Mouse (Mus musculus) liver, adult (tissue): Measurements from ENCODE around the gene Brd3.
A peak's percentile ranks its signal among the peaks of the same experiment; 100 is the strongest.

Source experiments
- GATA4 ChIP-seq: IDR thresholded peaks from 2 replicates; pipeline ENCODE4 v1.6.1; 2014; ENCODE audit warnings: mild to moderate bottlenecking, low read length; ENCODE audit not compliant: insufficient replicate concordance

The Brd3 gene

DNA sequence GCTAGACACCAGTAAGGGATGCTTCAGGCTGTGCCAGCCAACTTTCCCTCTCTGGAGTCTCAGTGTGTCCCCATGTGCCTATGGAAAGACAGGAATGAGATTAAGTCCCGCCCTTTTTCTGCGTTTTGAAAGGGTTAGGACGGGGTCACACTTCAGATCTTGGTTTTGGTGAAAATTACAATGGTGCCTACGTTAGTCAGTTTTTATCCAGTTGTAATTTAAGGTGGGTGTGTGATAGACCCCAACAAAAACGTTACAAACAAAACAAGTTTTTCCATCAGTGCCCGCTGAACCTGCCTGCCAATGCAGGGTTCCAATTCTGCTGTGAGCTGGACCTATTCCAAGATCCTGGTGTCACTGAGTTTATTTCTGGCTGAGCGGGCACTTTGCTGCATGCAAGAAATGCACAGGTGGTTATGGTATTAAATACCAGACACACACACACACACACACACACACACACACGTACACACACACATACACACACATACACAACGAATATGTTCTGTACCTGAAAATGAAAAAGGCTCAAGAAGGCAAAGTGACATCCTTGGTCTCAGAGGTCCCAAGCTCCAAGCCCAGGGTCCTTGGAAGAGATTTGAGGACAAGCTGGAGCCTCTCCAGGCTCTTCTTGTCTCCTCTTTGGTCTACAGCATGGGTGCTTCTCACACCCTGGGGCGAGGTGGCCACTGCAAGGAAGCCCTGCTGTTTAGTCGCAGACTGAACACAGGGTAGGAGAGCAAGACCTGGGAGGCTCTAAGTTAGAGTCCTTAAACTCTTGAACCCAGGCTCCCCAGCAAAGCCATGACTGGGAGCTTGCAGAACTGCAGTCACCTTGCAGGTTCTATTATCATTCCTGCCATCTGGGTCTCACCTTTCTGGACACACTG is 30.9 kb downstream of the Brd3 start:
- no peak for TF ChIP-seq GATA4

DNA sequence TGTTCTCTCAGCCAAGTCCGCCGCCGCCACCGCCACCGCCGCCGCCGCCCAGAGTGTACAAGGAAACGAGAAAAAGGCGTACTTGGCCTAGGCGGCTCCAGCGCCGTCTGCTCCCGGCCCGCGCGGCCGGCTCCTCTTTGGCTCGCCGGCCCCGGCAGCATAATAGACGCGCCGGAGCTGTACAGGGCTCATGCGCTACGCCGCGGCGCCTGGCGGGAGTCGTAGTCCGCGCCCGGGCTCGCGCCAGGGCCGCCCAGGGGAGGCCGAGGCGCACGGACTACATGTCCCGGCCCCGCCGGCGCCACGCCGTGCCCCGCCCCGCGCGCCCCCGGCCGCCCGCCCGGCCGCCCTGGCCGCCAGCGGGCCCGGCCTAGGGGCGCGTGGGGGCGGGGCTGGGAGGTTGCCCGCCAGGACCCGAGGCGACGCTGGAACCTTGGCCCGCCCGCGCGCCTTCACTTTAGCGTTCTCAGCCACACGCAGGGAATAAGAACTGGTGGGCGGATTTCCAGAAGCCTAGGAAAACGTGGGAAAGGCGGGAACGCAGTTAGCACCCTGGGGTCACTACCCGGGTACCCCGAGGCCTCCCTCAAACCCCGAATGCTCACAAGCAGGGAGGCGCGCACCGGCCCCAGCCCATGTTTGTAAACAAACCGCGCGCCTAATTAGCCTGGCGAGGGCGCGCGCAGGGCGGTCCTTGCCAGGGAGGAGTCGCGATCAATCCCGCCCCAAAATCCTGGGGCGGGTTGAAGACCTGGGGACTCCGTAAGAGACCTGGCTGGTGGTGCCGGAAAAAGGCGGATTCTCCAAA is 31.8 kb downstream of the Brd3 start:
- TF ChIP-seq GATA4, result no peak

DNA sequence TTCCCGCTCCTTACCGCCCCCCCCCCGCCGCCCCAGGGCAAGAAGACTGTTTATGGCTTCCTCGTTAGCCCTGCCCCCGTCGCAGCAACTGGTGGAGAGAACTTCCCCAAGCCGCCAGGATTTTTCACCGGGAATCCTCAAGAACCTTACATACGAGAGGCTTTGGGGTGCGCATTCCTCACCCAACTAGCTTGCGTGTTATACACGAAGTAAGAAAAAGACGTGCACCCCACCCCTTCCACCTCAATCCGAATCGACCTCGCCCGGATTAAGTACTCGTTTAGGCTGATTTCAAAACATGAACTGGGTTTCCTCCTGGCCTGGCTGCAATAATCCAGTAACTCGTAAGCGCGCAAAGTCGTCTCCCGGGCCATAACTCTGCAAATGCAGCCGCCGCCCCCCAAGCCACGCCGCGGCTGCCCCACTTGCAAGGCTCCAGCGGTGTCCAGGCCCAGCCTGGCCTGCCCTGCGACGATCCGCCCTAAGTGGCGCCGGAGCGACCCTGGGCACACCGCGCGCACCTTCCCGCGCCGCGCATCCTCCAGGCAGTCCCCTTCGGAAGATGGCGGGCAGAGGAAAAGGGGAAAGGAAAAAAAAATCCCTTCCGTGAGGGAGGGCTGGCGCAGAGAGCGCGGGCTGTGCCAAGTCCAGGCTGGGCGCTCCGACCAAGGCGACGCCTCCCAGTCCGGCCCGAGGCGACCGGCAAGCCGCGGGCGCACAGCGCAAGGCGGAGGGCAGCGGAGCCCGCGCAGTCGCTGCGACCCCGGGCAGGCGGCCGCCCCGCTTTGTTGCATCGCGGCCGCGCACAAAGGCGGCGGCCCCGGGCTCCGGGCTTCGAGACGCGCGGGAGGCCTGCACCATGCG is 32.6 kb downstream of the Brd3 start:
- TF ChIP-seq GATA4, result no peak

DNA sequence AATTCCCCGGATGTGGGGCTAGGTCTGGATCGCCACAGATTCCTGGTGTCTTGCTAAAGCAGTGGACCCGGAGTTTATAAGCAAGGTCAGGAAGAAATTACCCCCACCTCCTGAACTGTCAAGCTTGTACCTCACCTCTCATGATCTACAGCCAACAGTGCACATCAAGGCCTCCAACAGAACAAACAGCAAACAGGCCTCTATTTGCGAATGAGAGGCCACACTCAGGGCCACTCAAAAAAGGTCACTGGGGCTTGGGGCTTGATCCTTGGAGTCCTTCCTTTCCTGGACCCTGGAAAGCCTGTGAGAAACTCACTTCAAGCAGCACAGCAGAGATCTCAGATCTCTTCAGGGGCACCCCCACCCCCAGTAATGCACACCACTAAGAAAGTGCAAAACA is 33.6 kb downstream of the Brd3 start:
- TF ChIP-seq GATA4, result no peak

DNA sequence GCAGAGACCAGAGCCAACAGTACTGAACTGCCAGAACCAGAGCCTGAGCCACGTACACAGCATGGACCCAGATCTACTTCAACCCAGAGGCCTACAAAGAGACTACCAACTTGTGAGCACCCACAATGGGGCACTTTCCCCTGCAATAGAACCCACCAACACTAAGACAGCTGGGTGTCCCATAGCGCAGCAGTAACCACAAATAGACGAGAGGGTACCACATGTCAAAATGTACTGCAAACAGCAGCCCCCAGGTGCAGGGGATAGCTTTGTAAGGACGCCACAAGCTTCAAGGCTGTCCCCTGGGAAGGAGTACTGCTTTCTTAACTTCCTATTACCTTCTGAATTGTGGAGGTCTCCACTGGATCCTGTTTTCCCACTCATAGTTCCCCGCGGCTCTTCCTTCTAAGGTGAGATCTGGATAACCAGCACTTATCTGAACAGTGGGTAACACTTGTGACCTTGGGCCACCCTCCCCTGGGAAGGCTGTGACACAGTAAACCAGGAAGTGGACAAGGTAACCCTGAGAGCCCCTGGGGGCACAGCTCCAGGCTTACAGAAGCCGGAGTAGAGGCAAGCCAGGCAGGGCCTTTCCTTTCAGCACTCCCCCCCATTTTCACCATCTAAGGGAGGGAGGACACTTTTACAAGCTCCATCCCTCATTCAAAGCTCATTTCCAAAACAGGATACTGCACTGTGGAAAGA is 34.2 kb downstream of the Brd3 start:
- no peak for TF ChIP-seq GATA4

DNA sequence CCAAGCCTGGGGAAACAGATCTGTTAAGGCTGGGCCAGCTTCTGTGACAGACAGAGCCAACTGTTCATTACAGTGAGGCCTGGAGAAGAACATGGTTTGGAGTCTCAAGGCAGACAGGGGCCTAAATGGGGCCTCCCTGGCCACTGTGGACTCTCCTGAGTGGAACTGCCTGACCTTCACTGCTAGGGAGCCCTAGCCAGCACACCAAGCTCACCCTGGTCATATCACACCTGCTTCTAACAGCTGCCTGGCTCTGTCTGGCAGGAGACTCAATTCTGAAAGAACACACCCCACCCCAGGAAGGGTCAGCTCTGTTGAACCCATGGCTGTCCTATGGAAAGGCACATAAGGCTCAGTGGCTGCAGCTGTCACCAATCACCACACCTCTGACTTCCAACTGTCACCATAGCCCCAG is 36.3 kb downstream of the Brd3 start:
- no peak for TF ChIP-seq GATA4

DNA sequence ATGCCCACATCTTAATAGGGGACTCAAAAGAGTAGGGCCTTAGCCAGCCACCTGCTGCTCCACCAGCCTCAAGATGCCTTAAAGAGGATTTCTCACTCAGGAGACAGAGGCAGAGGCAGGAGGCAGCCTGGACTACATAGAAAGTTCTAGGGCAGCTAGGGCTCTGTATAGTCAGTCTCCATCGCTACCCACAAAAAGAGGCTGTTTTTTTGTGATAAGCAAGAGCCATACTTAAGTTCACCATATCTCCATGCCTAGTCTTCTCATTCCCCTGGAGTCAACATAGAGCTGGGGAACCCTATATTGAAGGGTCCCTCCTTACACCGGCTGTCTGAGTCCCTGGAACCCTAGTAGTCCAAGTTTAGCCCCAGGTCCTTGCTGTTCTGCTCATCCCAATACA is 36.9 kb downstream of the Brd3 start:
- no peak for TF ChIP-seq GATA4

DNA sequence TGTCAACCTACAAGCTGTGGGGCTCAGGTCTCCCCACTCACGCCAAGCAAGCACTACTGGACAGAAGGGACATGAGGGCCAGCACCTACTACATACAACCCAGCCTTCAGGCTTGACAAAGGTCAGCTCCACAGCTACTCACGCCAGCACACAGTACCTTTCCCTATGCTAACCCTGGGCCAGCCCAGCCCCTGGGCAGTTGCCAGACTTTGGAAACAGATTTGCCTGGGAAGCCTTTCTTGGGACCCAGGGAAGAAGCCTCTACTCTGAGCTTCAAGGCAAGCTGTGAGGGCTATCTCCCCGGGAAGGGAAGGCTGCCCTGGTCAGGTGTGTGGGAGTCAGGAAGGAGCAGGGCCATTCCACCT is 37.5 kb downstream of the Brd3 start:
- no peak for TF ChIP-seq GATA4

DNA sequence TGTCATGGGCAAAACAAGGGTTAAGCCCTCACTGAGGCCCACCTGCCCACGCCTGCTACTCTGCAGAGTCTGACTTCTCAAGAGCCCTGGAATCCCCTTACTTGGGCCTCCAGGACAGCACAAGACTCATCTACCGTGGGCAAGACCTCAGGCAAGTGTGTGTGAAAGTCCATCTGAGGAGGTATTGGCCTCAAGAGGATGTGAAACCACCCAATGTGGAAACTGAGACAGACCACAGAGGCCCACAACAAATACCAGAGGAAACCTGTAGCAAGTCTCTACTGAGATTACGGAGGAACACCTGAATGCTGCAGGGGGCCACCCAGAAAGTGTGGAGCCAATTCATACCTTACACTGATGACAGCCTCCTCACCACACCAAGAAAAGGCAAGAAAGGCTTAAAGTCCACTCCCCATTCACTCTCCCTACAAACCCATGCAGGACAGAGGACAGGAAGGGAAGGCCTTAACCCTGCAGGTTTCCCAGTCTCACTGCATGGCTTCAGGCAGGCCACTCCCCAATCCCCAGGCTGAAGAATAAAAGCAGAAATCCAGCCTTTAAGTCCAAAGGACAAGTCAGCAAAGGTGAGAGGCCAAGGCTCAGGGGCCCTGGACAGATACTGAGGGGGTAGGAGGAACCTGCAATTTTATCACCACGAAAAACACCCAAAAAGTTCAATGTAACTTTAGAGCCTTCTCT is 38.0 kb downstream of the Brd3 start:
- TF ChIP-seq GATA4, result no peak

DNA sequence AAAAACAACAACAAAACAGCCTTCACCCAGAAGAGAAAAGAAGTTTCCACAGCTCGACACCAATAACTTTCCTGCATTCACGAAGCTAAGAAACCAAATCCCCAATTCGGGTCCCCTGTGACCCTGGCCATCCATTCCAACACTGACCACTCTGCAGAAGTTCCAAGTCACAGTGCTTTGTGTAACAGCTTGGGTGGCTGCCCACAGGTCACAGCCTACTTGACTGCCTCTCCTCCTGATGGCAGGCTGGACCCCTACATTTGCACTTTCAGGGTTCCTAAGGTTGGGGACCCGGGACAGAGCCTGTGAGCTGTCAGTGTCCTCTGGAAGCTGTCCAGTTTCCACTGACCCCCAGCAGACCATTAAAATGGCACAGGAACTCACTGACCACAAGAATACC is 44.6 kb downstream of the Brd3 start:
- no peak for TF ChIP-seq GATA4

DNA sequence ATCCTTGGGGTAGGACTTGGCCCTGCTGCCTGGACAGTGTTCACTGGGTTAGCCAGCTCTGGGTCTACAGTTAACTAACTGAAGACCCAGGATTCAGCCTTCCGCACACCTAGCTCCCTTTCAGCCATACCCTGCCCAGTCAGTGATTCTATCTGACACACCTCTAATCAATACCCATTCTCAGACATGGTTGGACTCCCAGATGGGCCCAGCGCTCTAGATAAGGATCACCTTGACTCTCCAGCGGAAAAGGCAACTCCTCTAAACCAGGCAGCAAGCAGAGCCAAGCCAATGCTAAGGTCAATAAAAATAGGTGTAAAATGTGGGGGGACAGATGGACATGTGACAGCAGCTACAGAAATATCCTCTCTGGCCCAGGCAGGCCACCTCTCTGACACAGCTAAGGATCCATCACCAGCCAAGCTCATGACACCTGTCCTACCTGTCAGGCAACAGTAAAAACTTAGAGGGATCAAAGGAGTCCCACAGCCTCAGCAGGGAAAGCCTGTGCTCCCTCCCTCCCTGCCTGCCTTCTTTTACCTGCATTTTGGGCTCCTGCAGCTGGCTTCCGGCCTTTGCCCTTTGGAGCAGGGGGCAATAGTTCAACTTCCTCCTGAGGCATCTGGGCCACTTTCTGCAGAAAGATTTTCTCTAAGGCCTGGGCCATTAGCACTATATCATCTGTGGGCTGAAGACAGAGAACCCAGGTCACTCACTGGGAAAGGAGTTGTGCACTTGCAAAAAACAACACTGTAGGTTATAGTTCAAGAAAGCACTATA is 45.4 kb downstream of the Brd3 start:
- TF ChIP-seq GATA4, result peak; percentile 71; the same call in 1 of the 2 replicates

DNA sequence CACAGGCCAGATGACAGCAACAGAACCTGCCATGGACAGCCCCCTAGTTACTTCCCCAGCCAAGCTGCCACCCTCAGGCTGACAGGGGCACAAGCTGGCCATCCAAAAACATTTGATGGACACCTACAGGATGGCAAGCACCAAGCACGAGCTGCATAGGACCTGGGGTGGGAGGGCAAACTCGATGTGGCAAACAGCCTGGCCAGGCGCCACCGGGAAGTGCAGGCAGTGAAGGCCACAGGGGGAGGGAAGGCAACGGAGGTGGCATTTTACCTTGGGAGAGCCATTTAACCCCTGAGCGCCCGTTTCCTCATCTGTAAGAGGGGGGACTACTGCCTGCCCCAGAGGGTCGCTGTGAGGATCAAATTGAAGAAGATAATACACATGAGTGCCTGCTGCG is 46.8 kb downstream of the Brd3 start:
- no peak for TF ChIP-seq GATA4

DNA sequence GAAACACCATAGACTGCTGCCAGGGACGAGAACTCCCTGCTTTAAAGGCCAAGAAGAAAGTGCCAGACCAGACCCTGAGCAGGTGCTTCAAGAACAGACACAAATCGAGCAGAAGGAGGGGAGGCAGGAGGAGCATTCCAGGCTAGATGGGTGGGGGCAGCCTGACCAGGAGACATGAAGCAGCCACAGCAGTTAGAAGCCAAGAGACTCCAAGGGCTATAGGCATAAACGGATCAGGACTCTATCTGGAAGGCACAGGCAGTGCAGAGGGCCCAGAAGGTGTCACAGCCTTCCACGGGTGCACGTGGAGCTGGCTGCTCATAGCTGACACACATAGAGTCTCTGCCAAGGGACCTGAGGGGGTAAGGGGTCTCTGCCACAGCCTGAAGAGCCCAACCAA is 47.3 kb downstream of the Brd3 start:
- no peak for TF ChIP-seq GATA4
